Comparison of ENCODE assay signal across 9 mouse cellular contexts in genomic region chr14:76308188-76308812, GRCm38 (mm10).
DNase-seq lines count a peak whose midpoint lies in the region; ATAC-seq lines count a peak whose summit lies in the region.
"Had no signal": no experiment of that assay in that cellular context is flagged by ENCODE, and none has a peak within 500 bp of the region (broad histone marks: within the 10 kb centered on the region; RNA-seq: fewer than 3 reads in every experiment).

No protein-coding gene starts in this region.

- no peak overlapping the region for H3K9ac ChIP-seq in stomach, embryonic 15.5 days
- H3K9ac ChIP-seq: liver, embryonic 15.5 days had no signal

- peaks cover 7% of the 10 kb centered on the region; the same call in 1 of the 2 replicates for H3K4me1 ChIP-seq in heart, embryonic 10.5 days
- H3K4me1 ChIP-seq in limb, embryonic 10.5 days = peaks cover 12% of the 10 kb centered on the region
- H3K4me1 ChIP-seq in stomach, embryonic 15.5 days = peaks cover 6% of the 10 kb centered on the region; the same call in 1 of the 2 replicates
- H3K4me1 ChIP-seq: liver, embryonic 15.5 days had no signal

- 35% methylated on average over 12 of the region's 12 CpGs for WGBS in heart, embryonic 10.5 days
- WGBS in limb, embryonic 10.5 days = 45% methylated on average over 12 of the region's 12 CpGs
- 34% methylated on average over 12 of the region's 12 CpGs for whole genome bisulfite sequencing in stomach, embryonic 15.5 days

- ATAC-seq in stomach, embryonic 15.5 days (ENCODE audit: insufficient read depth, low FRiP score, low read depth) = no peak

- DNase-seq in heart, embryonic 10.5 days (ENCODE audit: low spot score) = no peak
- no peak for DNase-seq in heart, adult 8-10 months (ENCODE audit: low spot score)
- peak; percentile 17 for DNase-seq in right cerebral cortex, adult 18-20 months
- no peak for DNase-seq in right cerebral cortex, postnatal 4 days
- no peak for DNase-seq in limb, embryonic 10.5 days (ENCODE audit: low spot score)
- no peak for DNase-seq in gastrocnemius, postnatal 4 days (ENCODE audit: low spot score in 2 of 2)
- no peak for DNase-seq in thymus, adult 18-20 months

- 0 out of 2 replicates have a peak, but pooled peaks cover 4% of the 10 kb centered on the region for H3K27me3 ChIP-seq in heart, embryonic 10.5 days (ENCODE audit: insufficient read depth, poor library complexity, severe bottlenecking)
- H3K27me3 ChIP-seq in limb, embryonic 10.5 days (ENCODE audit: low read depth, poor library complexity, severe bottlenecking) = no peaks in the 10 kb centered on the region
- H3K27me3 ChIP-seq in stomach, embryonic 15.5 days (replicated peaks) = no peaks in the 10 kb centered on the region
- H3K27me3 ChIP-seq: liver, embryonic 15.5 days had no signal

- H3K4me2 ChIP-seq in stomach, embryonic 15.5 days = peak overlapping the region; percentile 41
- H3K4me2 ChIP-seq: liver, embryonic 15.5 days had no signal

- H3K4me3 ChIP-seq in heart, embryonic 10.5 days = peak overlapping the region; percentile 35
- peak overlapping the region; percentile 29; the same call in 1 of the 2 replicates for H3K4me3 ChIP-seq in limb, embryonic 10.5 days
- H3K4me3 ChIP-seq in stomach, embryonic 15.5 days (replicated peaks) = 0 out of 2 replicates have a peak overlapping the region, but pooled peaks have one; percentile 1
- H3K4me3 ChIP-seq: liver, embryonic 15.5 days had no signal

- no peaks in the 10 kb centered on the region for H3K36me3 ChIP-seq in heart, embryonic 10.5 days
- H3K36me3 ChIP-seq in limb, embryonic 10.5 days = no peaks in the 10 kb centered on the region
- no peaks in the 10 kb centered on the region for H3K36me3 ChIP-seq in stomach, embryonic 15.5 days
- H3K36me3 ChIP-seq: liver, embryonic 15.5 days had no signal

- no peaks in the 10 kb centered on the region for H3K9me3 ChIP-seq in heart, embryonic 10.5 days
- H3K9me3 ChIP-seq in limb, embryonic 10.5 days (replicated peaks) = no peaks in the 10 kb centered on the region
- H3K9me3 ChIP-seq in stomach, embryonic 15.5 days = no peaks in the 10 kb centered on the region
- H3K9me3 ChIP-seq: liver, embryonic 15.5 days had no signal

- H3K27ac ChIP-seq in heart, embryonic 10.5 days = peak overlapping the region; percentile 62
- H3K27ac ChIP-seq in limb, embryonic 10.5 days = peak overlapping the region; percentile 66; the same call in 1 of the 2 replicates
- H3K27ac ChIP-seq in stomach, embryonic 15.5 days = no peak overlapping the region
- H3K27ac ChIP-seq: liver, embryonic 15.5 days had no signal
